Mouse (Mus musculus): Measurements from ENCODE around the gene Usp21.

DNA sequence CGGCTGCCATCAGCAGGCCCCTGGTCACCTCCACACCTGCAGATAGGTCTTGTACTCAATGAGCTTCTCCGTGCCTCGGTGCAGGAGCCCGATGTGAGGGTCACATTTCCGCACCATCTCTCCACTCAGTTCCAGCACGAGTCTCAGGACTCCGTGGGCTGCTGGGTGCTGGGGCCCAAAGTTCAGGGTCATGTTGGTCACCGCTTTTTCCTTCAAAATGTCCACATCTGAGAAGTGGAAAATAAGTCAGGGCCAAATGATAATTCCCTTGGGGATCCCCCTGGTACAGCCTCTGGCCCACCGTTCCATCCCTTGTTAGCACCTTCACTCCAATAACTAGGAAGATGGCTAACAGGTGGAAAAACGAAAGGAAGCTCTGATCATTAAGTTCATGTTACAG, 46.9 kb downstream of the Usp21 start:
- TF ChIP-seq CTCF (IDR thresholded peaks at IDR 0.05; ENCODE audit: low read depth, low read length): no peak
- no peak for TF ChIP-seq GATA1 (IDR thresholded peaks at IDR 0.05; ENCODE audit: borderline replicate concordance, low read length)
- TF ChIP-seq TAL1 (conservative IDR thresholded peaks at IDR 0.05; ENCODE audit: low read depth, low read length): no peak
- TF ChIP-seq POLR2AphosphoS5 (IDR thresholded peaks at IDR 0.05; ENCODE audit: insufficient replicate concordance, low read depth, low read length): no peak
